Mouse (Mus musculus): ENCODE data around the gene Brd4.
A peak's percentile ranks its signal among the peaks of the same experiment; 100 is the strongest.

Gene Brd4

DNA sequence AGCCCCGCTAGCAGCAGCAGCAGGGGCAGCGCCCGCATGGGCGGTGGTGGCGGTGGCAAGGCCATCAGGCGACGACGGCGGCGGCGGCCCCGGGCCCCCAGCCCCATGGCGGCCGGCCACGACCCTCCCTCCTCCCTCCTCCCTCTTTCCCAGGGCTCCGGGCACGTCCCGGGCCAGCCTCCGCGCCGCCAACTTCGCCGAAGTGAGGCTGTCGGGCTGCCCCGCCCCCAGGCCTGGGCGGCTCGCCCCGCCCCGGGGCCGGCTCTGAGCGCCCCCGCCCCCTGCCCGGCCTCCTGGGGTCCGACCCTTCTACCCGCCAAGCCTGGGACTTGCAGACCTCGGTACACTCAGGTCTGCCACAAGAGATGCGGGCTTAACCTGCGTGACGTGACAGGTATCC, 117.8 kb downstream of the Brd4 start, which contains the start of gene Notch3:
TSS of gene Notch3 (minus strand) at position 166 of the 400 bp plus-strand sequence.
- DNase-seq (ENCODE audit: low spot score): peak; percentile 90

DNA sequence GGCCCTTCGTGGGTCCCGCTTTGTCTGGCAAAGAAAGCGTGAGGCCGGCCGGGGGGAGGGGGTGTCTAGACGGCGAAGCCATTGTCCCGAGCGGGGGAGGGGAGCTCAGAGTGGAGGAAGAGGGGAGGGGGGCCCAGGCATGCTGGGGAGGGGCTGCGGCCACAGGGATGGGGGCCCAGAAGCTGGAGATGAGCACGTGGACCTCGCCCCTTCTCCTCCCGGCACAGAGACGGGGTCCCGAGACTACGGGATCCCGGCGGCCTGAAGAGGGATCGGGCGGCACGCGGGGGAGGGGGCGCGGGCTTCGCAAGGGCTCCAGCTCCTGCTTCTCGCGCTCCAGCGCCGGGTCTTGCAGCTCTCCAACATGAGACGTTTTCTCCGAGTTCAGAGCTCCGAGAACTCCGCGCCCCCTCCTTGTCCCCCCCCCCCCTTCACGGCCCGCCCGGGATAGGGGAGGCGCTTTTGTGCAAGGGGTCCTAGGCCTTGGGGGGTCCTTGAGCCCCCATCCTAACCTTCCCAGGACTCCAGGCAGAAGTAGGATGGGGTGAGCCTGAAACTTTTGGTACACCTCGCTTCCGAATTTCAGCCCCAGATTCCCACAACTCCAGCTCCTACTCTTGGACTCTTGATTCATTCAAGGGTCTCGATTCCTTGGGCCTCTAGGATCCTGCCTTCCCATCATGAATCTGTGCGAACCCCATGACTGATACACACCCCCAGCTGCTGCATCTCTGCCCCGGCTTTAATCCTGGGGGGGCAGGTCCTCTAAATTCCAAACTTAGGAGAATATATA, 118.5 kb downstream of the Brd4 start:
- peak; percentile 93 for DNase-seq (ENCODE audit: low spot score)

DNA sequence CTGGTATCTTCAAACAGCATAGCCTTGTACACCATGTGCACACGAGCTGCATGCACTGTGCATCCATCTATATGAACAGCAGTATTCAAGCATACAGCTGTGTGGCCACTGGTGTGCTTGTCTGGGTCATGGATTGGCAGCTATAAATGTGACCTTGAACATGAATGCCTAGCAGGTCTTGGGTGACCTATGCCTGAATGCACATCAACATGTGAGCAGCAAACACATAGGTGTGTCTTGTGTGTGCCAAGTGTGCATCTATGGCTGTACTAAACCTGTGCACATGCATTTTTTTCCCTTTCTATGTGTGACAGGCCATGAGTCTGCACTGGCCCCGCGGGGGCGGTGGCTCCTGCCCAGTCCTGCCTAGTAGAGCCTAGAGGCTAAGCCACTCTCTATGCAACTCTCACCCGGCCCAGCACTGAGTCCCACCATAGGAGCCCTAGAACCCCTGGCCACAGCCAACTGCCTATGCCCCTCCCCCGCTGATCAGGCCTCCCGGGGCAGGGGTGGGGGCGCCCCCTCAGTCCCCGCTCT, 119.2 kb downstream of the Brd4 start:
- DNase-seq (ENCODE audit: low spot score): no peak

DNA sequence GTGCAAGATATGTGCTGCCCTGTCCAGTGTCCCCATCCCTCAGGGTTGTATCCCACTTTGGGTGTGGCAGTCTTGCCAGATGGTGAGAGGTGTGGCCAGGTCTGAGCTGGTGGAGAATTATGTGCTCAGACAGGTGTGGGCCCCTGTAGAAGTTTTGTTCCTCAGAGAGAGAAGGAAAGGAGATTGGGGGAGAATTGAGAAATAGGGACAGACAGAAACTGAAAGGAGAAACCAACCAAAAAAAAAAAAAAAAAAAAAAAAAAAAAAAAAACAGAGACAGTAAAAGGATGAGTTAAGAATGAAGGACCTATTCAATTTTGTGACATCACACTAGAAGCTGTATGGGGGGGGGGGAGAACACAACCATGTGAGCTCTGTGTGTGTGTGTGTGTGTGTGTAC, 119.7 kb downstream of the Brd4 start:
- no peak for DNase-seq (ENCODE audit: low spot score)

DNA sequence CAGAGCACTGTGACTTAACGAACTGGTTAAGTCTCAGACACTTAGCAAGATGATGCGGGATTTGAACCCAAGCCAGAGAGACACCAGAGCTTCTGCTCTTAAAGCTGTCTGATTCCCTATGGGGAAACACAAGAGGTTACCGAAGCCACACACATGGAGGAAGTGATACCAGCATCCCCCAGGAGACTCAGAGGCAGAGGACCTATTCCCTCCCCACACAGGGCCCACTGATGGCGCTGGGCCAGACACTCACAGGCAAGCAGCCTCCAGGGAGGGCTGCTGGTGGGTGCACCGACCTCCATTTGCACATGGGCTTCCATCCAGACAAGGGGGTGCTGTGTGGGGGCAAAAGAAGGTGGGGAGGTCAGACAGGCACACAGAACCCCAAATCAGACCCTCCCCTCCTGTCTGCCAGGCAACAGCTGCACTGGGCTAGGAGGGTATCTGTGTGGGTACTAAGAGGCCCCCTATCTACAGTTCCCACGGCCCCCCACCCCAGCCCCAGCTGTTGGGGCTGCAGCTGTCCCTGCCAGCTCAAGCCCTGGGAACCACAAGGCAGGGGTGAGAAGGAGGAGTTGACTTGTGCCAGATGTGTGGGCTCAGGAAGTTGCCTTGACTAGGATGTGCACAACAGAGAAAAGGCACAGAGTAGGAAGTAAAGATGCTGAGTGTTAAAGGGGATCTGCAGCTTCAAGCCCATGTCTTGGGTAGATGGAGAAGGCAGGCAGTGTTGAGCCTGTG, 120.4 kb downstream of the Brd4 start:
- no peak for DNase-seq (ENCODE audit: low spot score)

DNA sequence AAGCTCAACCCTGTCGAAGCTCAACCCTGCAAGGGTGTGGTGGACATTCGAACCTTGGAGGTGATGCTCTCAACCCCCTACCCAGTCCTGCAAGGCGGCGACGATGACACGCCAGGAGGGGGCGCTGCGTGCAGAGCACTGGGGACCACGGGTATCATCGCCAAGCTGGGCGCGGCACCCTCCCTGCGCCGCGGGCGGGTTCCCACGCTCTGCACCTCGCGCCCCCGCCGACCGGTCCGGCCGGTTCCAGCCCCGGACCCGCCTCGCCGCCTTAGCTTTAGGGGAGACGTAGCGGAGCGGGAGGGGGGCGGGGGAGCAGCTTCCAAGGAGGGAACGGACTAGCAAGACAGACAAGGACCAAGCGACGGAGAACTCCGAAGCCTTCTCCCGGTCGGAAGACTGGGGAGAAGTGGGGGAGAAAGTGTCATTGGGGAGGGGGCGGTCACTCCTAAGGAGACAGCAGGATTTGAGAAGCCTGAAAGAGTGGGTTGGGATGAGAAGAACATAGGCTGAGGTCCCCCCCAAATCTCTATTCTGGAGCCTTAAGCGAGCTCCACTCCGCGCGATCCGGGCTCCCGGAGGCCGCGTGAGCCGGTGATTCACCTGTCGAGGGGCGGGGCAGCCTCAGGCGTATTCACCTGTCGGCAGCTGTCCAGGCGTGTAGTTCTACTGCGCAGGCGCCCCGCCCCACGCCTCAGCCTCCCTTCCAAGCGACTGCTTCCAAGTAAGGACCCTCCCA, 122.2 kb downstream of the Brd4 start:
- DNase-seq (ENCODE audit: low spot score): peak; percentile 77

DNA sequence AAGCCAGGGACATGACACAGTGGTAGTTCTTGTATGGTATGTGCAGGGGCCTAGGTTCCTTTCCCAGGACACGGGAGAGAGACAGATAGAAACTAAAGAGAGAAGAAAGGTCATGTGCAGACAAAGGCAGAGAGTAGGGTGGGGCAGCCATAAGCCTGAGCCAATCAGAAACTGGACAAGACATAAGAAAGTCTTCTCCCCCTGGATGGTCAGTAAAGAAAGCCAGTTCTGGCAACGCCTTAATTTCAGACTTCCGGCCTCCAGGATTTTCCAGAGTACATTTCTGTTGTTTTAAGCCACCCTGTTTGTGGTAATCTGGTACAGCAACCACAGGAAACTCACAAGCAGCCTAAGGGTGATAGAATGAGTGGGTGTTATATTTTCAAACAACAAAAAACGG, 123.6 kb downstream of the Brd4 start:
- no peak for DNase-seq (ENCODE audit: low spot score)

DNA sequence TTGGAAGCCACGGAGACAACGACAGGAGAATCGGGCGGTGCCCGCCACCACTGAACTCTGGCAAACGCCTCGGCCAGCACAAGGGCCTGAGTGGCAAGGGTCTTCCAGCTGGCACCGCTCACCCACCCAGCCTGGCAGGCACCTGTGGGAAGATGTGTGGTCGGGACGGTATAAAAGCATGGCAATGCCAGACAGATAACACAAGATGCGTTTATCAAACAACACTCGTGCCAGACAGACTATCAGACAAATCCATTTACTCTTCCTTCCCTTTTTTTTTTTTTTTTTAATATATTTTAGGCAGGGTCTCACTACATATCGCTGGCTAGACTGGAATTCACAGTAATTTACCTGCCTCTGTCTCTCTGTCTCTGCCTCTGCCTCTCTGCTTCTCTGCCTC, 125.7 kb downstream of the Brd4 start:
- no peak for DNase-seq (ENCODE audit: low spot score)

DNA sequence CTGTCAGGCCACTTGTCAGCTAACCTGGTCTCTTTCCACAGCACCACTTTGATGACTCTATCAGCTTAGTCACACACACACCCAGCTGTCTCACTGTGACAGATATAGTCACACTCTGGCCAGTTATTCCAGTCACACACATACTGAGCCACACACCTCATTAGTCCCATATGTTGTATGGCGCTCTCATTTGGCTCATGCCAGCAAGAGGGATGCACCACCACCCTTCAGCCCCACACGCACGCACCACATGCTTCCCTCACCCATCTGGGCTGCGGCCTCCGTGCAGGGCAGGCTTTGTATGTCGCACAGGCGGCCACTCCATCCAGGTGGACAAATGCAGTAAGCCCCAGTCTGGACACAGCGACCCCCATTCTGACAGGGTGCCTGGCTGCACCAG, 137.8 kb downstream of the Brd4 start:
- no peak for DNase-seq (ENCODE audit: low spot score)
